Mouse (Mus musculus): Measurements from ENCODE around the gene Tas2r119.

Gene Tas2r119

DNA sequence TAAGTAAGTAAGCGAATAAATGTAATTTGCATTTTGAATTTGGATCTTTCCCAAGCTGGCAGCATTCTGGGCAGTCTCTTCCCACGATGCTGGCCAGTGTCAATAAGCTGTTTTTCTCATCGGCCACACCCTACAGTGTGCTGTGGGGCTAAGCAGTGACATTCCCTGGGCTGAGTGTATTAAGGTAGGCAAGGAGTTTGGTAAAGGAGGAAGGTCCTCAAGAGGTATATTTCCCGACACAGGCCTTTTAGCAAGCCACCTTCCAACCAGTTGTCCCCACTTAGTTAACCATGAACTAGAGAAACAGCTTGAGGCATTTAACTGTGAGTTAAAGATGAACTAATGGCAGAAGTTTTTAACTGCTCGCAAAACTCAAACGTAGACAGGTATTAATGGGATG, 49.3 kb downstream of the Tas2r119 start:
- no peak for DNase-seq

DNA sequence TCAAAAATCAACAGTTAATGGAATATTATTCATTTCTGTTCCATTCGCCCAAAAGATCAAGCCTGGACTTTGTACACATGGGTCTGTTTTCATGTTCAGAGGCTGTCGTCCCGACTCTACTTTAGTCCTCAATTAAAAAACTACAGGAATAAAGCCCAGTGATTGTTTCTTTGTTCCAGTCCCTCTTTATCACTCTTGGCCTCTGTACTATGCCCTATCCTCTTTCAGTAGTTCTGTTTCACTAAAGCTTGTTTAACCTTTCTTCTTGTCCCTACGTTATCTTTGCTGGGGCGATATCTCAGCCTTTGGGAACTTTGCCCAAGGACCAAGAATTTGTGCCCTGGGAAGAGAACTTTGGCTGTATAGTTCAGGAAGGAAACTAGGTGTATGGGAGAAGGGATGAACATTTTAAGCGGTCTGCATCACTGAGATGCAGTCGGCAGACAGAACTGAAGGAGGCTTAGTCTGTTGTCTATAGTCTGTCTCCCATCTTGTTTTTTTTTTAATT, 49.9 kb downstream of the Tas2r119 start:
- DNase-seq: no peak

All from cerebellum, adult 11-12 months (tissue).